Mouse (Mus musculus) gastrocnemius, postnatal 10 days (tissue): ENCODE measurements around the gene March8. TPM values are rescaled to one million over a fixed set of nuclear protein-coding genes. Genes with fewer than 3 reads are reported as not detected.

ENCODE experiments used
- DNase-seq: peaks from one replicate; pipeline ENCODE4 v3.0.0; 2021; ENCODE audit warnings: mixed read lengths
- total RNA-seq, 2 experiments: library from RNA; stranded (reverse); gene quantifications; 2 replicates each; pipeline ENCODE4 v1.2.3; 2021

March8 gene
- total RNA-seq, 2 experiments from 2014 or later = 27.4 to 31.3 TPM

GRCm38 (mm10) chr6:116371500-116371899 lies 33.7 kb downstream of the March8 start:
- no peak for DNase-seq

GRCm38 (mm10) chr6:116374136-116374535 lies 36.3 kb downstream of the March8 start:
- DNase-seq = no peak

DNA sequence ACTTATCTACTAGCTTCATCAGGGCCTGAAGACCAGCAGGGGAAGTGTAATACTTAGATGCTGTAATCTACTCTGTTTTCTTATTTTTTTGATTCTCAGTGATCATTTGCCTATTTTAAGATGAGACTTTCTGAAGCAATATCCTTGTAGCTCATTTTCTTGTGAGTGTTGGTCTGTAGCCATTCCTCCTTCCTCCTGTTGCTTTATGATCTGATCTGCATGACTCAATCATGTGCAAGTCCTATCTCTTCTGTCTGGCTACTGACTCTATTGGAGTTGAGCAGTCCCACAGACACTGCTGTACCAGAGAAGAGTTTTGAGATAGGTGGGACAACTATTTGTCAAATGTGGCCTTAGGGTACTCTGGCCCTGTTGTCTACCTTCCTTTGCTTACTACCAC lies 36.8 kb downstream of the March8 start:
- DNase-seq = no peak

GRCm38 (mm10) chr6:116378892-116379291 lies 41.1 kb downstream of the March8 start:
- DNase-seq = no peak

DNA sequence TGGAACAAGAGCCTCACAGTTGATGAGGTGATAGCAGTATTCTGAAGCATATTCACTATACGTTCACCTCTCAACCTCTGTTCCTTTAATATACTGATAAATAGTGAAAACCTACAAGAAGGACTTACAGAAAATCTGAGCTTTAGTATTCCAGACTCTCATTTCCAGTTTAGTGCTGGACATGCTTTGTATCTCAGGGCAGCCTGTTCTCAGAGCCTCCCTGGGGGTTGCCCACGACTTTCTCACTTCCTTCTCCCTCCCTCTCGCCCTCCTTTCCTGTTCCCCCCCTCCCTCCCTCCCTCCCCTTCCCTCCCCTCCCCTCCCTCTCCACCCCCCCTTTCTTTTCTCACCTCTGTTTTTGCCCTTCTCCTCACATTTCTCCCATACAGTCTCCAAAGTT lies 42.3 kb downstream of the March8 start:
- no peak for DNase-seq

DNA sequence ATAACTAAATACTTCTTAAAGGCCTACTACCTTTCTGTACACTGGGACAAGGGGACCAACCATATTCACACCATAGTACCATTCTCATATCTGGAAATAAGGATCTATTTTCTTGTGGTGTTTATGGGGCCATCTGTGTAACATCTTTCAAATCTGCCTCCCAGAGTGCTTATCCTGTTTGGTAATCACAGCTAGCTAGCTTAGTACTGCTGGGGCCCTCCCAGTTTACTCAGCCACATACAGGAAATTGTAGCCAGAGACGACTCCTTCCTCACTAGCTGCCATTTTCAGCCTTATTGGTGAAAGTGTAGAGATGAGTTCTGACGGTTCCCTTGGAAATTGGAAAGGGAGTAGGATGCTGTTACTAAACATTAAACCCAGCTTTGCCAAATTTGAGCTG lies 43.8 kb downstream of the March8 start:
- no peak for DNase-seq

DNA sequence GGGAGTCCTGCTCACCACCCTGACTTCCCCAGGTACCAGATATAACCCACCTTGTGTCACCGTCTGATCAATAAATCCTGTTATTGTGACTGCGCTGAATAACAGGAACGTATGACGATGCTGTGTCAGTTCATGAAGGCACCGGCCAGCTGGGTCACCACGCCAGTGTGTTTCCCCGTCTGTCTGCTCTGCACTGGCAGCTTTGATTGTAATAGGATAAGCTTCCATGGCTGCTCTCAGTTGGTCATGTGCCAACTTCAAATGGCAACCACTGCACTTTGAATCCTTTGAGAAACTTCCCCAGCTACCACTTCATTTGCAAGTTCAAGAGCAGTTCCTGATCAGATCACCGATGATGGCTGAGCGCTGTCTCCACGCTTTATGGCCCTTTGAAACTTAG lies 45.8 kb downstream of the March8 start:
- DNase-seq = no peak

- DNase-seq = no peak
Observed at GRCm38 (mm10) chr6:116385194-116386044, 47.6 kb downstream of the March8 start.

DNA sequence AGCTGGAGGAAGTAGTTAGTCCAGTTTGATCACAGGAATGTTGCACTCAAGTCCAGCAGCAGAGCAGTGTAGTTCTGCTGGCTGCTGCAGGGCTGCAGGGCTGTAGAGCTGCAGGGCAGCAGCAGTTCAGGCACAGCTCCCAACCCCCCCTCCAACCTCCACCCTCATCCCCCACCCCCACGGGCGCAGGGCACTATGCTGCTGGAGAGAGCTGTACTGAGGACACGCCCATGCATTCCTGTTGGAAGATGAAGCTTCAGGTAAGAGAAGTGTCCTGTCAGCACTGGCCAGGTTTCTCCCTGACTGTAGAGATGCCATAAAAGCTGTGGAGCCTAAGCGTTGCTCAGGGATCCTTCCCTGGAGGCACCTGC lies 48.2 kb downstream of the March8 start:
- no peak for DNase-seq

GRCm38 (mm10) chr6:116386506-116386905 lies 48.7 kb downstream of the March8 start:
- DNase-seq = no peak

DNA sequence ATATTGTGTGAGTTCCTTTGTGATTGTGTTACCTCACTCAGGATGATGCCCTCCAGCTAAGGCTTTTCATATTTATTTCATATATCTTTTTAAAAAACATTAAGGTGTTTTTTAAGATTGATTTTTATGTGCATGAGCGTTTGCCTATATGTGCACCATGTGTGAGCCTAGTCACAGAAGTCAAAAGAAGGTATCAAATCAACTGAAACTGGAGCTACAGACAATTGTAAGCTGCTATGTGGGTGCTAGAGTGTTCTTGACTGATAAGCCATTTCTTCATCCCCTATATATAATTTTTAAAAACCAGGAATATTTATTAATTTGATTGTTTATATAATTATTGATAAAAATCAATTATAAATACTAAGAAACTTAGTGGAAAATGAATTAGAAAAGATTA lies 50.2 kb downstream of the March8 start:
- no peak for DNase-seq

GRCm38 (mm10) chr6:116389481-116389880 lies 51.7 kb downstream of the March8 start:
- no peak for DNase-seq

DNA sequence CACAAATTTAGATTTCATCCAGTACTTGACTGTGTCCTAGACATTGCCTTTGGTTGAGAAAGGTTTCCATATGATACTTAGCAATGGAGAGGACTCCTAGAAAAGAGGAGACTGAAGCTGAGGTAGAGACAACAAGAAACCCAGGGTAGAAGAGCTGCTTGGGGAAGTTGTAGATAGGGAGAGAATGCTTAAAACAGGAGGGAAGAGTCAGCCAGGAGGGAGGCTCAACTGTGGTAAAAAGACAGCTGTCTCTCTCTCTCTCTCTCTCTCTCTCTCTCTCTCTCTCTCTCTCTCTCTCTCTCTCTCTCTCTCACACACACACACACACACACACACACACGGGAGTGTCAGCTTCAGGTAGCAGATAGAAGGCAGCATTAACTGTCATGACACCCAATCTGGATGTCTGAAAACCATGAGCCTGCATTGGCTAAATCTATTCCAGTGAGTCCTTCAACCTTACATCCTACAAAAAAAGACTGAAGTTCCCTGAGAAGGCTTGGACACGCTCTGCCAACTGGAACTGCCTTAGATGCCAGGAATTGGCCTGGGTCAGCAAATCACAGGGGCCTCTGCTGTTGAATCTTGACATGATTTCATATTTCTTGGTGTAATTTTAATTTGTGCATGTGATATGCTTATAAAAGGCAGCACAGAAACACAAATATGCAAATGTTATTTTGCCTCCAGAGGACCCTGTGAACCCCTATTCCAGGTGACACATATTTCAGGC lies 57.3 kb downstream of the March8 start:
- DNase-seq = no peak

GRCm38 (mm10) chr6:116397621-116398020 lies 59.8 kb downstream of the March8 start:
- no peak for DNase-seq

- DNase-seq = no peak
Observed at GRCm38 (mm10) chr6:116398136-116398535, 60.3 kb downstream of the March8 start.

- no peak for DNase-seq
Observed at GRCm38 (mm10) chr6:116401746-116402423, 64.1 kb downstream of the March8 start.

DNA sequence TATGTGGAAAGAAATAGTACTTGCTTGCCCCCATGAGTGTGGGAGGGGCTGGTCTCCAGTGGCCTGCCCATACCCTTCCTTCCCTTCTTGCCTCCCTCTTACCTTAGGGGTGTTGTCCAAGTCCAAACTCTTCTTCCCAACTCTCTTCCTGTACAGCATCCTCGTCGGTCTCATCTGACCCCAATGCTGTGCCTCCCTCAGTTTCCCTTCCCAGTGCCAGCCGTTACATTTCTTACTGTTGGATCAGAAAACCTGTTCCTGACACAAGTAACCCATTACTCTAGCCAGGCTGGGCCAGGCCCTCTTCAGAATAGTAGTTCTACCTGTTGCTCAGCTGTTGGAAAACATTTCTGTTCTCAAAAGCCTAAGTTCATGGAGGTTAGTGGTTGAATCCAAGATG lies 64.6 kb downstream of the March8 start:
- no peak for DNase-seq

GRCm38 (mm10) chr6:116405243-116405642 lies 67.4 kb downstream of the March8 start:
- no peak for DNase-seq

DNA sequence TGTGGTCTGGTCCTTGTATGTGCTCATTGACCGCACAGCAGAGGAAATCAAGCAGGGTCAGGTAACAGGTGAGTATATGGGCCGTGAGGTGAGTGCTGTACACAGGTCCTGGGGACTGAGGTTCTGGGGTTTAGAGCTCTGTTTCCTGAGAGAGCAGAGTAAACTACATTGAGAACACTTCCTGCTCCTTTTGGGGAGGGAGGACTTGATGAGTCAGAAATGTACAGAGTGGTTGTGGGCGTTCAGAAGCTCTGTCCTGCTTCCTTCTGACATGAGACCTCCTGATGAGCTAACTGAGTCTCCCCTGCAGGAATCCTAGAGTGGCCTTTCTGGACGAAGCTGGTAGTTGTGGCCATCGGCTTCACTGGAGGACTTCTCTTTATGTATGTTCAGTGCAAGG lies 67.9 kb downstream of the March8 start:
- no peak for DNase-seq

DNA sequence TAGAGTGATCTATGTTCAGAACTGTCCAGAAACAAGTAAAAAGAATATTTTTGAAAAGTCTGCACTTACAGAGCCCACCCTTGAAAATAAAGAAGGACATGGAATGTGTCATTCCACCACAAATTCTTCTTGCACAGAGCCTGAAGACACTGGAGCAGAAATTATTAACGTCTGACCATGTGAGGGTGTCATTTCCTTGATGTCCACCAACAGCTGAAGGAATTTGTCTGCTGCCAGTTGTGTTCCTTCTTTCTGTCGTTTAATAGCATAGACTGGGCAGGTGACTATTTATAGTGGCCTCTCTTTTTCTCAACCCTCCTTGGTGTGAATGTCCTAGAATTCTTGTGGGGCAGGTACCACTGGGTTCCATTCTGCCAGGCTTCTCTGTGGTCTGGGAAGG lies 68.3 kb downstream of the March8 start:
- no peak for DNase-seq

- no peak for DNase-seq
Observed at GRCm38 (mm10) chr6:116406680-116407079, 68.9 kb downstream of the March8 start.

DNA sequence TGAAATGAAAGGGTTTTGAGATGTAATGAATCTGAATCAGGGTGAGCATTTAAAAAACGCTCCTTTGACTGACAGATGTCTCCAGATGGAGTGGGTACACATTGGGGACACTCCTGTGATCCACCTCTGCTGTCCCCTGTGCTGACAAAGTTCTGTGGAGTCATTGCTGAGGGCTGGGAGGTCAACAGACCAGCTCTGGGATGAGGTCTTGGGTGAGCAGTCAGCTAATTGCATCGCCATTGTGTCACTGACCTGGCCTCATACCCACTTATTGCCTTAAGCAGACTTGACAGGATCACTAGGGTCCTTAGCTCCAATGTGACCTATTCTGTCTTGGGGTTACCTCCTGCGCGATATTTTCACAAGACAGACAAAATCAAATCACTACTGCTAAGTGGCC lies 69.4 kb downstream of the March8 start:
- DNase-seq = no peak

DNA sequence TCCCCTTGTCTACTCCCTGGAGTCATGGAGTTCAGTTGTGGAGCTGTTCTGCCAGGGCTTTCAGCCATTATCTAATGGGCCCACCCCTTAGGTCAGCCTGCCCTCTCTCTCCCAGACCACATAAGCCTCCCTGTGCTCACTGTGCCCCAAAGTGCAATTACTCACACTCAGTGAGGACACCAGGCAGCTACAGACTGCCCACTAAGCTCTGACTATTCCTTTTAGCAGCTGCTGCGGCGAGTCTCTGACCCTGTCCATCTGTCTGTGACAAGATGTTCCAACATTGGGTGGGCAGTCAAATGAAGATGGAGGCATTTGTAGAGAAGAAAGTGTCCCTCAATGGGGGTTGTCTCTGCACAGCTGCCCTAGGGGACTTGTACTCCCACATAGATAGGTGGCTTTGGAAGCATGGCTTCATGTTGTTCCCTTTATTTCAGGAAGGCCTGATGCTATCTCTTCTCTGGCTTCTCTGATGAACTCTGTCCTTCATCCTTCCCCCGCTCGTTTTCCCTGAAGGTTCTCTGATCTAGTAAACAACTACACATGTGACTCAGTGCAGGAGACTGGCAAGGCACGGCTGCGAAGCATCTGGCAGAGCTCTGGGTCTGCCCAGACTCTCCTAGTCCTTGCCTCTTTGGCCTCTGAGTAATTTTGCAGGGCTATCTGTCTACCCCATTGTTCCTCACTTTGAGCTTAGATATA lies 70.3 kb downstream of the March8 start:
- no peak for DNase-seq
